Mouse (Mus musculus): ENCODE data around the gene Ptprm. TPM values are rescaled to one million over a fixed set of nuclear protein-coding genes. Genes with fewer than 3 reads are reported as not detected.
"Not testable (repeated sequence)": the region's sequence is repeated elsewhere in the genome, so short reads cannot be mapped to it uniquely, and the experiment has no call there.

Gene Ptprm
- polyA plus RNA-seq, 2 experiments, result 15.8 to 21.8 TPM

DNA sequence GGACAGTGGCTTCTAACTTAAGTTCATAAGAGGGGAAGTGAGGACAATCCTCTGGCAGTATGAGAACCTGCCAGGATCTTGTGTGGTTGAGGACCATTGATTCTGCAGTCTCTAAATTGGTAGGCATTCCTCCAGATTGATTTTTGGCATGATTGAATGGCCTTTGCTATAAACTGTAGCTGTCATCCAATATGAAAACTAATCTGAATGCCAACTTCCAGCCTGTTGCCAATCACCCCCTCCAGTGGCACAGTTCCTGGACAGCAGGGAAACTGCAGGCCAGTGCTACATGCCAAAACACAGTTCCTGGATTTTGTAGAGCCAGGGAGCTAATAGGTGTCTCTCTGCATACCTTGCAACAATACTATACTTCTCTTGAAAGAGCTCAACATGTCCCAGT is 495.5 kb downstream of the Ptprm start:
- DNase-seq (ENCODE audit: low spot score), result no peak
- Histone ChIP-seq H3K27me3 (ENCODE audit: control insufficient read depth, insufficient read depth, low read length) (no peaks in the 10 kb centered on the region), H3K36me3 (ENCODE audit: control insufficient read depth, insufficient read depth, low read length) (no peaks in the 10 kb centered on the region), H3K9ac (ENCODE audit: low read depth, low read length, severe bottlenecking) (no peak overlapping the region), H3K9me3 (ENCODE audit: control insufficient read depth, low read length) (no peaks in the 10 kb centered on the region), H3K27ac (replicated peaks; ENCODE audit: low read depth, low read length) (no peak overlapping the region), H3K4me3 (replicated peaks; ENCODE audit: low read length) (no peak overlapping the region), H3K4me1 (ENCODE audit: control insufficient read depth, insufficient read depth, low read length) (no peaks in the 10 kb centered on the region), H3K4me2 (replicated peaks; ENCODE audit: low read depth, low read length, severe bottlenecking) (no peak overlapping the region)
- ATAC-seq (ENCODE audit: low FRiP score, low read depth), result no peak
- no peak for TF ChIP-seq POLR2A (IDR thresholded peaks at IDR 0.05; ENCODE audit: borderline replicate concordance, extremely low read depth, insufficient read depth, insufficient read length)

DNA sequence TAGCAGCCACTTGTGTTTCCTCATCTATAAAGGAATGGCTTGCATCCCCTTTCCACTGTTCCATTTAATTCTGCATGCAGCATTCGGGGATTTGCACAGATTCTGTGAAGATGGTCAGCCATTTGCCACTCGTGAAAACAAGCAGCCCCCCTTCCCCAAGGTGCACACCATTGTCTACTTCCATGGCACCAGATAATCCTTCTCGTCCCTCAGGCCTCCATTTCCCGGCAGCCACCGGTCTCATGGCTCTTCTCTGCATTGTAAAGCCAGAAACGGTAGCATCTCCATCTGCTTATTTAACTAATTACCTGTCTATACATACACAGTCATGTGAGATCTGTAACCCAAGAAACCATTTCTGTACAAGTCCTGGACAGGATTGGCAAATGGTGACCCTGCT is 501.8 kb downstream of the Ptprm start:
- no peaks in the 10 kb centered on the region for H3K4me1 ChIP-seq (ENCODE audit: control insufficient read depth, insufficient read depth, low read length)
- H3K9me3 ChIP-seq (ENCODE audit: control insufficient read depth, low read length), result no peaks in the 10 kb centered on the region
- no peak for DNase-seq (ENCODE audit: low spot score)
- ATAC-seq (ENCODE audit: low FRiP score, low read depth), result no peak
- no peak overlapping the region for H3K4me2 ChIP-seq (replicated peaks; ENCODE audit: low read depth, low read length, severe bottlenecking)
- no peaks in the 10 kb centered on the region for H3K36me3 ChIP-seq (ENCODE audit: control insufficient read depth, insufficient read depth, low read length)
- no peak overlapping the region for H3K27ac ChIP-seq (replicated peaks; ENCODE audit: low read depth, low read length)
- WGBS, result 86% methylated on average over 6 of the region's 6 CpGs
- H3K27me3 ChIP-seq (ENCODE audit: control insufficient read depth, insufficient read depth, low read length), result no peaks in the 10 kb centered on the region
- no peak overlapping the region for H3K9ac ChIP-seq (ENCODE audit: low read depth, low read length, severe bottlenecking)
- TF ChIP-seq POLR2A (IDR thresholded peaks at IDR 0.05; ENCODE audit: borderline replicate concordance, extremely low read depth, insufficient read depth, insufficient read length), result no peak
- H3K4me3 ChIP-seq (replicated peaks; ENCODE audit: low read length), result no peak overlapping the region

GRCm38 (mm10) chr17:66847011-66847410 is 507.2 kb downstream of the Ptprm start:
- H3K27ac ChIP-seq (replicated peaks; ENCODE audit: low read depth, low read length); H3K9me3 ChIP-seq (ENCODE audit: control insufficient read depth, low read length); H3K36me3 ChIP-seq (ENCODE audit: control insufficient read depth, insufficient read depth, low read length); H3K9ac ChIP-seq (ENCODE audit: low read depth, low read length, severe bottlenecking); H3K4me2 ChIP-seq (replicated peaks; ENCODE audit: low read depth, low read length, severe bottlenecking); H3K4me3 ChIP-seq (replicated peaks; ENCODE audit: low read length); DNase-seq (ENCODE audit: low spot score); ATAC-seq (ENCODE audit: low FRiP score, low read depth); H3K4me1 ChIP-seq (ENCODE audit: control insufficient read depth, insufficient read depth, low read length); H3K27me3 ChIP-seq (ENCODE audit: control insufficient read depth, insufficient read depth, low read length): not testable (repeated sequence)
- 89% methylated on average over 4 of the region's 4 CpGs for WGBS

DNA sequence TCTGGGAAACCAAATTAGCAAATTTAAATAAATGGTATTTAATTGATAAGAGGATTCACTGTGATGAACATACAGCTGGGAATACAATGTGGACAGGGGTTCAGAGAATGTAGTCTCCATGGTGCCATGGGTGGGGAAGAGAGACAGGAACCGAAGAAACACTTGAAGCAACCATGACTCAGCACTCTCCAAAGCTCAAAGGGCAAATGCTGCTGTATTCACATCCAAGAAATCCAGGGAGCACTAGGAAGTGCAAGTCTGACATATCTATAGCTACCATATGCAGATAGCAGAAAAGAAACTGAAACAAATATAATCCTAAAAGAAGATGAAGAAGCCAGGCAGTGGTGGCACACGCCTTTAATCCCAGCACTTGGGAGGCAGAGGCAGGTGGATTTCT is 531.9 kb downstream of the Ptprm start:
- no peak for TF ChIP-seq POLR2A (IDR thresholded peaks at IDR 0.05; ENCODE audit: borderline replicate concordance, extremely low read depth, insufficient read depth, insufficient read length)
- ATAC-seq (ENCODE audit: low FRiP score, low read depth), result no peak
- Histone ChIP-seq H3K27me3 (ENCODE audit: control insufficient read depth, insufficient read depth, low read length) (no peaks in the 10 kb centered on the region), H3K4me2 (replicated peaks; ENCODE audit: low read depth, low read length, severe bottlenecking) (no peak overlapping the region), H3K4me3 (replicated peaks; ENCODE audit: low read length) (no peak overlapping the region), H3K9ac (ENCODE audit: low read depth, low read length, severe bottlenecking) (no peak overlapping the region), H3K9me3 (ENCODE audit: control insufficient read depth, low read length) (no peaks in the 10 kb centered on the region), H3K4me1 (ENCODE audit: control insufficient read depth, insufficient read depth, low read length) (no peaks in the 10 kb centered on the region), H3K27ac (replicated peaks; ENCODE audit: low read depth, low read length) (no peak overlapping the region), H3K36me3 (ENCODE audit: control insufficient read depth, insufficient read depth, low read length) (no peaks in the 10 kb centered on the region)
- DNase-seq (ENCODE audit: low spot score), result no peak
- 85% methylated on average over 2 of the region's 2 CpGs for WGBS

DNA sequence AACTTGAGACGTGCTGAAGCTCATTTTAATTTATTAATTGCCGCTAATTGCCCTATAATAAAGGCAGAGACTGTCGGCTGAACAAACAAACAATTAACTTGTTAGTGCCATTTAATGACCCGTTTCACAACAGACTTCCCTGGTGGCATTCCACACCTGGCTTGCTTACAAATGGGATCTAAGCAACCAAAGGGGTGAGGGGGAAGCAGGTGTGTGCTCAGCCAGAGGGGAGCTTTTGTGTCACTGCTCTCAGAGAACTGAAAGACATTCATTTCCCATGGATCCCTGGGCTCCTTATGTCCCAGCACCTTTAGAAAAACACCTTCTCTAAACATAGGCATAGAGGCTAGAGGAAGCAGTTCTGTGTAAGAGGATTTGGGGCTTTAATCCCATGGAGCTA is 536.9 kb downstream of the Ptprm start:
- no peaks in the 10 kb centered on the region for H3K36me3 ChIP-seq (ENCODE audit: control insufficient read depth, insufficient read depth, low read length)
- H3K27ac ChIP-seq (replicated peaks; ENCODE audit: low read depth, low read length), result no peak overlapping the region
- H3K4me1 ChIP-seq (ENCODE audit: control insufficient read depth, insufficient read depth, low read length), result no peaks in the 10 kb centered on the region
- no peak overlapping the region for H3K9ac ChIP-seq (ENCODE audit: low read depth, low read length, severe bottlenecking)
- DNase-seq (ENCODE audit: low spot score) (no peak), ATAC-seq (ENCODE audit: low FRiP score, low read depth) (no peak)
- no peak overlapping the region for H3K4me3 ChIP-seq (replicated peaks; ENCODE audit: low read length)
- no peaks in the 10 kb centered on the region for H3K27me3 ChIP-seq (ENCODE audit: control insufficient read depth, insufficient read depth, low read length)
- no peak for TF ChIP-seq POLR2A (IDR thresholded peaks at IDR 0.05; ENCODE audit: borderline replicate concordance, extremely low read depth, insufficient read depth, insufficient read length)
- no peaks in the 10 kb centered on the region for H3K9me3 ChIP-seq (ENCODE audit: control insufficient read depth, low read length)
- no peak overlapping the region for H3K4me2 ChIP-seq (replicated peaks; ENCODE audit: low read depth, low read length, severe bottlenecking)
- 26% methylated on average over 4 of the region's 4 CpGs for WGBS

GRCm38 (mm10) chr17:66815921-66816320 is 538.3 kb downstream of the Ptprm start:
- Histone ChIP-seq H3K27ac (replicated peaks; ENCODE audit: low read depth, low read length) (no peak overlapping the region), H3K4me3 (replicated peaks; ENCODE audit: low read length) (no peak overlapping the region), H3K9me3 (ENCODE audit: control insufficient read depth, low read length) (no peaks in the 10 kb centered on the region), H3K9ac (ENCODE audit: low read depth, low read length, severe bottlenecking) (no peak overlapping the region), H3K36me3 (ENCODE audit: control insufficient read depth, insufficient read depth, low read length) (no peaks in the 10 kb centered on the region), H3K4me1 (ENCODE audit: control insufficient read depth, insufficient read depth, low read length) (no peaks in the 10 kb centered on the region), H3K4me2 (replicated peaks; ENCODE audit: low read depth, low read length, severe bottlenecking) (no peak overlapping the region), H3K27me3 (ENCODE audit: control insufficient read depth, insufficient read depth, low read length) (no peaks in the 10 kb centered on the region)
- no peak for ATAC-seq (ENCODE audit: low FRiP score, low read depth)
- DNase-seq (ENCODE audit: low spot score), result no peak
- no peak for TF ChIP-seq POLR2A (IDR thresholded peaks at IDR 0.05; ENCODE audit: borderline replicate concordance, extremely low read depth, insufficient read depth, insufficient read length)
- WGBS, result 40% methylated on average over 2 of the region's 2 CpGs

Measured in limb, embryonic 14.5 days (tissue).